Mouse (Mus musculus) testis, postnatal 14 days (tissue): ENCODE results near the gene Gnpat.
A peak's percentile ranks its signal among the peaks of the same experiment; 100 is the strongest.
"Not testable (repeated sequence)": the region's sequence is repeated elsewhere in the genome, so short reads cannot be mapped to it uniquely, and the experiment has no call there.

ENCODE experiments used
- DNase-seq: peaks from one replicate; pipeline ENCODE4 v3.0.0; 2021; ENCODE audit warnings: low spot score

Gnpat gene

GRCm38 (mm10) chr8:124842929-124843328 is 19.9 kb upstream of the Gnpat start:
- DNase-seq = not testable (repeated sequence)

- DNase-seq = no peak
Measured at GRCm38 (mm10) chr8:124845131-124845530, 17.7 kb upstream of the Gnpat start.

- no peak for DNase-seq
Measured at GRCm38 (mm10) chr8:124845573-124845972, 17.3 kb upstream of the Gnpat start.

GRCm38 (mm10) chr8:124853511-124853910 is 9.3 kb upstream of the Gnpat start:
- DNase-seq = no peak

- DNase-seq = no peak
Measured at GRCm38 (mm10) chr8:124859466-124859865, 3.4 kb upstream of the Gnpat start.

- no peak for DNase-seq
Measured at GRCm38 (mm10) chr8:124860188-124860587, 2.6 kb upstream of the Gnpat start.

- no peak for DNase-seq
Measured at GRCm38 (mm10) chr8:124863163-124863677, 387 bp downstream of the Gnpat start.

- DNase-seq = no peak
Measured at GRCm38 (mm10) chr8:124863729-124864128, 896 bp downstream of the Gnpat start.

- DNase-seq = no peak
Measured at GRCm38 (mm10) chr8:124866669-124867068, 3.8 kb downstream of the Gnpat start.

- no peak for DNase-seq
Measured at GRCm38 (mm10) chr8:124867126-124867525, 4.3 kb downstream of the Gnpat start.

GRCm38 (mm10) chr8:124869708-124870107 is 6.9 kb downstream of the Gnpat start:
- DNase-seq = no peak

GRCm38 (mm10) chr8:124871474-124871873 is 8.6 kb downstream of the Gnpat start:
- DNase-seq = no peak

- no peak for DNase-seq
Measured at GRCm38 (mm10) chr8:124872081-124872480, 9.2 kb downstream of the Gnpat start.

- DNase-seq = no peak
Measured at GRCm38 (mm10) chr8:124872690-124873089, 9.9 kb downstream of the Gnpat start.

- DNase-seq = no peak
Measured at GRCm38 (mm10) chr8:124878141-124878540, 15.3 kb downstream of the Gnpat start.

GRCm38 (mm10) chr8:124878946-124879526 is 16.2 kb downstream of the Gnpat start:
- no peak for DNase-seq

- no peak for DNase-seq
Measured at GRCm38 (mm10) chr8:124888385-124888784, 25.6 kb downstream of the Gnpat start.

GRCm38 (mm10) chr8:124892596-124892995 is 29.8 kb downstream of the Gnpat start:
- no peak for DNase-seq

GRCm38 (mm10) chr8:124896010-124896631 is 33.3 kb downstream of the Gnpat start:
- DNase-seq = peak; percentile 33

- peak; percentile 67 for DNase-seq
Measured at GRCm38 (mm10) chr8:124896632-124897385, 34.0 kb downstream of the Gnpat start.

- peak; percentile 95 for DNase-seq
Measured at GRCm38 (mm10) chr8:124897386-124898250, 34.8 kb downstream of the Gnpat start, which contains the start of the genes Exoc8 and Sprtn. Gene Exoc8 (minus strand): TSS chr8:124897705. Gene Sprtn (plus strand): TSS chr8:124897886.
